Mouse (Mus musculus) adrenal gland, adult 18-20 months (tissue): ENCODE measurements around the gene Lce1e. TPM values are rescaled to one million over a fixed set of nuclear protein-coding genes. Genes with fewer than 3 reads are reported as not detected.

Source experiments
- DNase-seq, 2 experiments: peaks; one replicate each; pipeline ENCODE4 v3.0.0; 2021 to 2022; ENCODE audit warnings: low spot score in 2 of 2
- long read RNA-seq, 2 experiments: library from polyadenylated mRNA; stranded (forward); transcript quantifications; one replicate each; pipeline ENCODE4 v2.0.0; 2021
- total RNA-seq, 2 experiments: library from RNA; stranded (reverse); gene quantifications; 1 replicate in 1 of 2; 2 replicates in 1 of 2; pipeline ENCODE4 v1.2.3; 2021

The Lce1e gene
- not detected for total RNA-seq
- long read RNA-seq, experiment 1, result 0 reads
- long read RNA-seq, experiment 2, result 0 reads

DNA sequence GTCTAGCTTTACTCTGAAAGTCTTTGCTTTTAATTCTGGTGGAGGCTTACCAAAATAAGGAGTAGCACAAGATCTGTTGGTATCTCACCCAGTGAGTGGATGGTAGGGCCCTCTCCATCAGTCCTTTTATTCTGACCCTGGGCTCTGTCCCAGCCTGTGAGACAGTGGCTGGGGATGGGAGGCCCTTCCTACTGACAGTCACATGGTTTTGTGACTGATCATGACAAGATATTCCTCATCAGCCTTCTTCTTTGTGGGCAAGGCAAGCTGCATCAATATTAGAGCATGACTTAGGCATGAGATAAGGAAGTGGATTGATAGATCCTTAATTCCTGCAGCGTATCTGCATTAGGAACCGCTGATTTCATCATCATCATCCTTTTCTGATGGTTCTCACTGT lies at the start of gene Lce1e:
Gene Lce1e (minus strand): TSS at position 101 of the 400 bp plus-strand sequence.
- no peak for DNase-seq

DNA sequence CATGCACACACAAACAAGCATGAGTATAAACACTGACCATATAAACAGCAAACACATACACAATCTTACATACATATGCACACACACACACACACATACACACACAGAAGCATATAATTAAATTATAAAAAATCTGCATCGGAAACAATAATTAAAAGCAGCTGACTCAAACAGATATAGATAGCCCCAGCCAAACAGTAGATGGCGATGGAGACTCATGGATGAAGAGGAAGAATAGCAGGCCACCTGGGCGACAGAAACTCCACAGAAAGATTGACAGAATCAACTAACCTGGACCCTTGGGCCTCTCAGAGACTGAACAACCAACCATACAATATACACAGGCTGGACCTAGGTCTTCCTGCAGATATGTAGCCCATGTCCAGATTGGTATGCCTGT lies 44.3 kb upstream of the Lce1e start:
- no peak for DNase-seq

DNA sequence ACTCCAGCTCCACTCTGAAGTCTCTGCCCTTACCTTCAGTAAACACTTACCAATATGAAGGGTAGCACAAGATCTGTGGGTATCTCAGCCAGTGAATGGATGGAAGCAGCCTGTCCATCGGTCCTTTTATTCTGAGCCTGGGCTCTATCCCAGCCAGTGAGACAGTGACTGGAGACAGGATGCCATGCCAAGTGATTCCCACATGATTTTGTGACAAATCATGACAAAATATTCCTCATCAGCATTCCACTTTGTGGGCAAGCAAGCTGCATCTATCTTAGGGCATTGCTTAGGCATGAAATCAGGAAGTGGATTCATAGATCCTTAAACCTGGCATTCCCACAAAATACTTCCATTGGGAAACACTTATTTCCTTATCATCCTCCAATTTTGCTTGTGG lies 43.4 kb upstream of the Lce1e start, which contains the start of gene Lce1g:
Gene Lce1g (minus strand): TSS at position 101 of the 400 bp plus-strand sequence.
- no peak for DNase-seq

DNA sequence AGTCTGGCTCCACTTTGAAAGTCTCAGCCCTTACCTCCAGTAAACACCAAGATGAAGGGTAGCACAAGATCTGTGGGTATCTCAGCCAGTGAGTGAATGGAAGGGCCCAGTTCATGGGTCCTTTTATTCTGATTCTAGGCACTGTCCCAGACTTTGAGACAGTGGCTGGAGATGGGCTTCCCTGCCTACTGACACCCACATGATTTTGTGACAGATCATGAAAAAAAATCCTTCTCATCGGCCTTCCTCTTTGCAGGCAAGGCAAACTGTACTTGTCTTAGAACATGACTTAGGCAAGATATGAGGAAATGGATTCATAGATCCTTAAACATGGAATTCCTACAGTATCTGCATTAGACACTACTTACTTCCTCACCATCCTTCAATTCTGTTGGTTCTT lies 30.1 kb upstream of the Lce1e start, which contains the start of gene Gm38119:
Gene Gm38119 (minus strand): TSS at position 101 of the 400 bp plus-strand sequence.
- no peak for DNase-seq

DNA sequence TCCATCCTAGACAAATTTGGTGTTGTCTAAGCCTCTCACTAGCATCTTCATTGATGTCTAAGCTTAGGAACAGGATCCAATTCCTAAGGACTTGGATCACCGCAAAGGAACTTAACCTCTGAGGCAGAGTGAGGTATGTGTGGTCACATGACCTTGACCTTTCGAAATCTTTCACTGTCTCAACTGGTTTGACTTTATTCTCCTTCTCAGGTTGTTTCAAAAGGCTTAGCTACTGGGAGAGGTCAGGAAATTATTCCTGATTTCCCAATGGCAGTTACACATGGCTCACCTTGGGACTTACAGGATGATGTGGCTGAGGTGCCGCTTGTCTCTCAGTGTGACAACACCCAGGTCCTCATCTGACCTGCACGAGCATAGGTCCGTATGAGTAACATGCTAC lies 13.8 kb upstream of the Lce1e start:
- DNase-seq, result no peak

DNA sequence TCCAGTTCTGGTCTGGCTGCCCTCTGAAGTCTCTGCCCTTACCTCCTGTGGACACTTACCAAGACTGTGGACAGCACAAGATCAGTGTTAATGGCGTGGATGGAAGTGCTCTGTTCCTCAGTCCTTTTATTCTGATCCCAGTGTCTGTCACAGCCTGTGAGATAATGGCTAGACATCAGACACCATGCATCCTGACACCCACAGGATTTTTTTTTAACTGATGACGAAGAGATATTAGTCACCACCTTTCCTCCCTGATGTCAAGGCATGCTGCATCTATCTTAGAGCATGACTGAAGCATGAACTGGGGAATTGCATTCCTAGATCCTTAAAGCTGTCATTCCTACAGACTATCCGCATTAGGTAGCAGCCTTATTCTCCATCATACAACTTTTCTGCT lies 11.4 kb upstream of the Lce1e start, which contains the start of gene Lce1f:
Gene Lce1f (minus strand): TSS at position 101 of the 400 bp plus-strand sequence.
- DNase-seq, result no peak

DNA sequence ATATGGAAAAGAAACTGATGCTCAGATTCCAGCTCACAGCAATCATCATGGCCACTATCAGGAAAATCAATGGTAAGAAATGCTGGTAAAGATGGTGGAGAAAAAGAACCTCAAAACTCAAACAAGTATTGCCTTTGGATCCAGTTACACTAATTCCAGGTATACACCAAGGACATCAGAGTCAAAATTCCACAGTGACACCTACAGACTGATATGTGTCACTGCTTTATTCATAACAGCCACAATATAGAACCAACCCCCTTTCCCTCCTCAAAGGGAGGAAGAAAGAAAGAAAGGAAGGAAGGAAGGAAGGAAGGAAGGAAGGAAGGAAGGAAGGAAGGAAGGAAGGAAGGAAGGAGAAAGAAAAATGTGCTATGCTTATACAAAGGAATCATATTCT lies 6.2 kb upstream of the Lce1e start:
- DNase-seq, result no peak

DNA sequence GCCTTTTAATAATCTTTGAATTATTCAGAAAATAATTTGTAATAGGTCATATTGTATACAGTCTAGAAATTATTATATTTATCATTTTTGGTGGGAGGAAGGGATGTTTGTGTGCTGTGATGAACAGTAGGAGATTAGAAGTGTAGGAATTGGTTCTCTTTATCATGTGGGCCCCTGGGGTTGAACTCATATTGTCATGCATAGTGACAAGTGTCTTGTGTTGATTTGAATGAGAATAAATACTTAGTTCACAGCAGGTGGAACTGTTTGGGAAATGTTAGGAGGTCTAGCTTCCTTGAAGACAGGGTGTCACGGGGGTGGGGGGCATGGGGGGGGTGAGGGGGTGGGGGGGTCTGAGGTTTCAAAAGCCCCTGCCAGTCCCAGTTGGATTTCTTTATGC lies 14.3 kb downstream of the Lce1e start:
- DNase-seq, result no peak

DNA sequence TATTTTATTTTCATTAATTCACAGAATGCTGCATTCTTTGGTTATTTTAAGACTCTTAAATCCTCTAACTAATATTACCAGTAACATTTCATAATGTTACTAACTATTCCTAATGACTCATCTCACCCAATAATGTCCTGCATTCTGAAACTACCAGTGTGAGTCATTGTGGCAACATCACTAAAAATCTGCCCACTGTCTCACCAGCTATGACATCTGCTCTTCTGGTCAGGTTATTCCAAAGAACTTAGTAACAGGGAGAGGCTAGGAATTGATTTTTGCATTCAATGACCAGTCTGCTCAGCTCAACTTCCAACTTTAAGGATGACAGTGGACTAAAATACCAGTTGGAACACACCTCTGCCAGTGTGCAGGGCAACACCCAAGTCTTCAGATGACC lies 17.2 kb downstream of the Lce1e start:
- no peak for DNase-seq

DNA sequence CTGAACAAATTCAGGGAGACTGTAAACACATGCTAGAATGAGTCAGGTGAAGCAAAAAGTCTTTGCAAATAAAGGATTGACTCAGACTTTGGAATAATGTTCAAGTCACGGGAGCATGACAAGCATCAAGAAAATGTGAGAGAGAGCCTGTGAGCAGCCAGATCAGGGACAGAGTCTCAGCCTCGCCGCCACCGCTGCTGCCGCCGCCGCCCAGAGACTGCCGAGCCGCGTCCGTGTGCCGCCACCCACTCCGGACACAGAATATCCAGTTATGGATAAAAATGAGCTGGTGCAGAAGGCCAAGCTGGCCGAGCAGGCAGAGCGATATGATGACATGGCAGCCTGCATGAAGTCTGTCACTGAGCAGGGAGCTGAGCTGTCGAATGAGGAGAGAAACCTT lies 19.7 kb downstream of the Lce1e start:
- peak in 1 of 2 experiments; percentile 7 for DNase-seq

DNA sequence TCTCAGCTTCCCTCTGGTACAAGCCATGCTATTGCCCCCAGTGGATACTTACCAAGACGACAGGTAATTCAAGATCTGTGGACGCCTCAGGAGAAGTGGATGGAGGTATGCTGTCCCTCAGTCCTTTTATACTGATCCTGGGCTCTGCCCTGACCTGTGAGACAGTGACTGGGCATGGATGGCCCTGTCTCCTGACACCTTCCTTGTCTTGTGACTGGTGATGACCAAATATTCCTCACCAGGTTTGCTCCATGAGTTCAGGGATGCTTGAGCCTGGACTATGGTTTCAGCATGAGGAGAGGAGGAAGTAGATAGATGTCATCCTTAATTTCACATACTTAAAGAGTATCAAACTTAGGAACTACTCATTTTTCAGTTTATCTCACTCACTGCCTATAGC lies 21.8 kb downstream of the Lce1e start, which contains the start of gene Lce1d:
Gene Lce1d (minus strand): TSS at position 101 of the 400 bp plus-strand sequence.
- no peak for DNase-seq

DNA sequence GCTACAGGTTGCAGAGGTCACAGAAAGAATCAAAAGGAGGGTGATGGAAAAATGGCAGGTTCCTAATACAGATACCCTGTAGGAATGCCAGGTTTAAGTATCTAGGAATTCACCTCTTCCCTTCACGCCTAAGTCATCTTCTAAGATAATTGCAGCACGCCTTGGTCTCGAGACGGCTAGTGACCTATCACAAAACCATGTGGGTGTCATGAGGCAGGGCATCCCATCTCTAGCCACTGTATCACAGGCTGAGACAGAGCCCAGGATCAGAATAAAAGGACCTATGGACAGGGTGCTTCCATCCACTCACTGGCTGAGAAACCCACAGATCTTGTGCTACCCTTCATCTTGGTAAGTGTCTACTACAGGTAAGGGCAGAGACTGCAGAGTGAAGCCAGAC lies 29.9 kb downstream of the Lce1e start, which contains the start of gene Lce1c:
Gene Lce1c (plus strand): TSS at position 301 of the 400 bp plus-strand sequence.
- DNase-seq, result no peak

DNA sequence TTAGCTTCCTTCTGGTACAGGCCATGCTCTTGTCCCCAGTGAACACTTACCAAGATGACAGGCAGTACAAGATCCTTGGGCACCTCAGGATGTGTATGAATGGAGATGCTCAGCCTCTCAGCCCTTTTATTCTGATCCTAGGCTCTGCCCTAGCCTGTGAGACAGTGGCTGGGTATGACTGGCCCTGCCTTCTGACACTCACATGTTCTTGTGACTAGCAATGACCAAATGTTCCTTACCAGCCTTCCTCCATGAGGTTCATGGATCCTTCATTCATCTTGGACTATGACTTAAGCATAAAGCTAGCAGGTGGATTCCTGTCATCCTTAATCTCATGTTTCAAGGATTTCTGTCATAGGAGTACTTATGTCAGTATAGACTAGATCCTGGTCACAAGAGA lies 38.7 kb downstream of the Lce1e start, which contains the start of gene Lce1a2:
Gene Lce1a2 (minus strand): TSS at position 101 of the 400 bp plus-strand sequence.
- DNase-seq, result no peak

Other genes starting within 250 kb of the Lce1e start
- gene Sprr1a, start 223.2 kb downstream of the Lce1e start, total RNA-seq, result not detected
- not detected for gene Sprr4, start 208.6 kb downstream of the Lce1e start, total RNA-seq
- gene 2310046K23Rik, start 174.6 kb downstream of the Lce1e start, total RNA-seq, result not detected
- gene Ivl, start 135.3 kb downstream of the Lce1e start, total RNA-seq, result not detected
- not detected for gene Smcp, start 120.1 kb downstream of the Lce1e start, total RNA-seq
- not detected for gene 2210017I01Rik, start 101.6 kb downstream of the Lce1e start, total RNA-seq
- not detected for gene Lce6a, start 87.4 kb downstream of the Lce1e start, total RNA-seq
- gene Lce1a1, start 60.8 kb downstream of the Lce1e start, total RNA-seq, result not detected
- not detected for gene Lce1b, start 52.1 kb downstream of the Lce1e start, total RNA-seq
- gene Lce1a2, start 38.8 kb downstream of the Lce1e start, total RNA-seq, result not detected
- gene Lce1c, start 29.8 kb downstream of the Lce1e start, total RNA-seq, result not detected
- not detected for gene Lce1d, start 21.9 kb downstream of the Lce1e start, total RNA-seq
- not detected for gene Lce1f, start 11.3 kb upstream of the Lce1e start, total RNA-seq
- gene Gm38119, start 30.0 kb upstream of the Lce1e start, total RNA-seq, result not detected
- gene Lce1g, start 43.3 kb upstream of the Lce1e start, total RNA-seq, result not detected
- gene Lce1h, start 56.0 kb upstream of the Lce1e start, total RNA-seq, result not detected
- gene Lce1i, start 69.8 kb upstream of the Lce1e start, total RNA-seq, result not detected
- not detected for gene Lce1j, start 81.4 kb upstream of the Lce1e start, total RNA-seq
- not detected for gene Lce1k, start 98.8 kb upstream of the Lce1e start, total RNA-seq
- gene Kprp, start 118.2 kb upstream of the Lce1e start, total RNA-seq, result not detected
- gene Lce1l, start 142.2 kb upstream of the Lce1e start, total RNA-seq, result not detected
- not detected for gene 2310050C09Rik, start 161.1 kb upstream of the Lce1e start, total RNA-seq
- not detected for gene Lce3a, start 217.2 kb upstream of the Lce1e start, total RNA-seq
- gene Lce3b, start 223.9 kb upstream of the Lce1e start, total RNA-seq, result not detected
- gene Lce3c, start 235.4 kb upstream of the Lce1e start, total RNA-seq, result not detected
- gene Lce3d, start 248.3 kb upstream of the Lce1e start, total RNA-seq, result not detected